Mouse (Mus musculus): ENCODE measurements around the gene Olfr248. TPM values are rescaled to one million over a fixed set of nuclear protein-coding genes. Genes with fewer than 3 reads are reported as not detected.

Gene Olfr248
- polyA plus RNA-seq, 1 experiment from 2014 or later, result not detected

DNA sequence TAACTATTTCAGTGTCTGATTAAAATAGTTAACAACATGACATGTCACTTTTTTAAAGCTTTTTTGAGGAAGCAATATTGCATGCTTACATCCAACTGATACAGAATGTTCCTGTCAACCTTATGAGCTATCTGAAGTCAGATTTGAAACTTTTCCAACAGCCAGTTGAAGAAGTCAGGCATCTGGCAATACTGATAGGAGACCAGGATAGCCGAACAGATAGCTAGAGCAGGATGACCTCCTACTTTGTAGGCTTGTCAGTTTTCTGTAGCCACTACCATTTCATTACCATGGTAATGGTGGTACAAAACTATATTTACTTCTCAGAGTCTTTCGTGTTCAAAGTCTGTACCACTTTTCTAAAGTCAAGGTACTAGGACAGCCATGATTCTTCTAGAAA lies 37.6 kb downstream of the Olfr248 start:
- Histone ChIP-seq H3K36me3 (ENCODE audit: control insufficient read depth, insufficient read depth, low read length) (no peaks in the 10 kb centered on the region), H3K4me3 (ENCODE audit: low read length) (no peak overlapping the region), H3K9ac (ENCODE audit: low read length) (no peak overlapping the region), H3K9me3 (ENCODE audit: control insufficient read depth, low read length) (no peaks in the 10 kb centered on the region), H3K27me3 (ENCODE audit: control insufficient read depth, insufficient read depth, low read depth, low read length) (no peaks in the 10 kb centered on the region), H3K4me1 (replicated peaks; ENCODE audit: control insufficient read depth, insufficient read depth, low read length) (no peaks in the 10 kb centered on the region), H3K4me2 (ENCODE audit: low read depth, low read length) (no peak overlapping the region), H3K27ac (ENCODE audit: low read length) (no peak overlapping the region)
- WGBS, result 77% methylated on average over 2 of the region's 2 CpGs
- ATAC-seq (ENCODE audit: low read depth), result no peak

DNA sequence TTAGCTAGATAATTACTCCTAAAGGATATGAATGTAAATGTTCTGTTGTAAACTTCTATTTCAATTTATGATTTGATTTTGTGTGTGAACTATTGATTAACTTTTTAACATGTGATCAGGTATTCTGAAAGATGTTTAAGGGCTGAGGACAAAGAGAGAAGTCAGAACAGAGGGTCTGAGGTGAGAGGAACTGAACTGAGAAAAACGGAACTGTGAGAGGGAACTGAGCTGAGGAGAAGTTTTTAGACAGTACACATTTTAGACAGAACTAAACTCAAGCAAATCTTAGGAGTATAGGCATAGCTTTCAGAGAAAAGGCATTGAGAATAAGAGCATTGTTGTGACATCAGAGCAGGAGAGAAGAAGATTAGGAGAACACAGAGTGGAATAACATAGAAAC lies 43.3 kb downstream of the Olfr248 start:
- 38% methylated on average over 1 of the region's 1 CpGs for WGBS
- no peak overlapping the region for H3K4me3 ChIP-seq (ENCODE audit: low read length)
- no peaks in the 10 kb centered on the region for H3K27me3 ChIP-seq (ENCODE audit: control insufficient read depth, insufficient read depth, low read depth, low read length)
- no peaks in the 10 kb centered on the region for H3K9me3 ChIP-seq (ENCODE audit: control insufficient read depth, low read length)
- ATAC-seq (ENCODE audit: low read depth), result no peak
- no peaks in the 10 kb centered on the region for H3K4me1 ChIP-seq (replicated peaks; ENCODE audit: control insufficient read depth, insufficient read depth, low read length)
- H3K36me3 ChIP-seq (ENCODE audit: control insufficient read depth, insufficient read depth, low read length), result no peaks in the 10 kb centered on the region
- no peak overlapping the region for H3K4me2 ChIP-seq (ENCODE audit: low read depth, low read length)
- H3K27ac ChIP-seq (ENCODE audit: low read length), result no peak overlapping the region
- H3K9ac ChIP-seq (ENCODE audit: low read length), result no peak overlapping the region

Other genes starting within 250 kb of the Olfr248 start
- not detected in 2 replicates for gene Olfr420, start 235.4 kb upstream of the Olfr248 start, polyA plus RNA-seq (2015; fragmentation: Nextera tagmentation; extraction: Ambion mirVana)
- gene Spta1, start 218.3 kb upstream of the Olfr248 start, polyA plus RNA-seq (2015; fragmentation: Nextera tagmentation; extraction: Ambion mirVana), result 0.26 and 0.57 TPM in 2 replicates
- not detected in 2 replicates for gene Olfr419, start 139.0 kb upstream of the Olfr248 start, polyA plus RNA-seq (2015; fragmentation: Nextera tagmentation; extraction: Ambion mirVana)
- gene Mptx1, start 60.5 kb upstream of the Olfr248 start, polyA plus RNA-seq (2015; fragmentation: Nextera tagmentation; extraction: Ambion mirVana), result not detected in 2 replicates
- gene Olfr417, start 25.9 kb upstream of the Olfr248 start, polyA plus RNA-seq (2015; fragmentation: Nextera tagmentation; extraction: Ambion mirVana), result not detected in 2 replicates
- not detected in 2 replicates for gene Olfr414, start 33.0 kb downstream of the Olfr248 start, polyA plus RNA-seq (2015; fragmentation: Nextera tagmentation; extraction: Ambion mirVana)
- gene Olfr220, start 51.0 kb downstream of the Olfr248 start, polyA plus RNA-seq (2015; fragmentation: Nextera tagmentation; extraction: Ambion mirVana), result not detected in 2 replicates
- gene Fmn2, start 110.8 kb downstream of the Olfr248 start, polyA plus RNA-seq (2015; fragmentation: Nextera tagmentation; extraction: Ambion mirVana), result 0.19 and 0.45 TPM in 2 replicates